Mouse (Mus musculus): ENCODE results near the gene Mettl23. TPM values are rescaled to one million over a fixed set of nuclear protein-coding genes. Genes with fewer than 3 reads are reported as not detected.

The Mettl23 gene
- 71.8 and 76.7 TPM in 2 replicates for polyA plus RNA-seq (2015; fragmentation: Nextera tagmentation; extraction: Ambion mirVana)

GRCm38 (mm10) chr11:116843261-116844233 lies at the start of gene Mettl23, which contains the start of gene Jmjd6:
Gene Mettl23 (plus strand): TSS chr11:116843278.
Gene Jmjd6 (minus strand): TSS chr11:116843449.
- peak within 1 kb of the TSS; percentile 82 for H3K4me3 ChIP-seq
- H3K4me2 ChIP-seq = peak within 1 kb of the TSS; percentile 94
- under 1% methylated on average over 72 of the region's 72 CpGs for WGBS
- H3K4me1 ChIP-seq (replicated peaks) = peaks cover 65% of the 10 kb centered on the region
- ATAC-seq (ENCODE audit: low read depth) = peak; percentile 97
- H3K9ac ChIP-seq = peak within 1 kb of the TSS; percentile 91
- H3K36me3 ChIP-seq = peaks cover 52% of the 10 kb centered on the region
- H3K27ac ChIP-seq (replicated peaks) = peak within 1 kb of the TSS; percentile 97
- H3K9me3 ChIP-seq = no peaks in the 10 kb centered on the region
- H3K27me3 ChIP-seq = no peaks in the 10 kb centered on the region

GRCm38 (mm10) chr11:116799364-116799763 lies 43.7 kb upstream of the Mettl23 start:
- Histone ChIP-seq H3K9ac (no peak overlapping the region), H3K27ac (replicated peaks) (no peak overlapping the region), H3K4me1 (replicated peaks) (no peaks in the 10 kb centered on the region), H3K4me3 (no peak overlapping the region), H3K4me2 (no peak overlapping the region), H3K36me3 (no peaks in the 10 kb centered on the region), H3K27me3 (no peaks in the 10 kb centered on the region), H3K9me3 (no peaks in the 10 kb centered on the region)
- 90% methylated on average over 5 of the region's 5 CpGs for WGBS
- ATAC-seq (ENCODE audit: low read depth) = no peak

GRCm38 (mm10) chr11:116801106-116801505 lies 42.0 kb upstream of the Mettl23 start:
- Histone ChIP-seq H3K27me3 (no peaks in the 10 kb centered on the region), H3K36me3 (no peaks in the 10 kb centered on the region), H3K4me1 (replicated peaks) (0 out of 2 replicates have a peak, but pooled peaks cover under 1% of the 10 kb centered on the region), H3K27ac (replicated peaks) (no peak overlapping the region), H3K4me3 (no peak overlapping the region), H3K9ac (no peak overlapping the region), H3K4me2 (no peak overlapping the region), H3K9me3 (no peaks in the 10 kb centered on the region)
- no peak for ATAC-seq (ENCODE audit: low read depth)
- 73% methylated on average over 5 of the region's 5 CpGs for WGBS

- peaks cover 8% of the 10 kb centered on the region; the same call in 1 of the 2 replicates for H3K4me1 ChIP-seq (replicated peaks)
- WGBS = 92% methylated on average over 5 of the region's 5 CpGs
- no peak overlapping the region for H3K27ac ChIP-seq (replicated peaks)
- no peak overlapping the region for H3K4me2 ChIP-seq
- H3K9me3 ChIP-seq = no peaks in the 10 kb centered on the region
- H3K4me3 ChIP-seq = no peak overlapping the region
- no peak overlapping the region for H3K9ac ChIP-seq
- no peaks in the 10 kb centered on the region for H3K36me3 ChIP-seq
- ATAC-seq (ENCODE audit: low read depth) = no peak
- no peaks in the 10 kb centered on the region for H3K27me3 ChIP-seq
These were observed 40.4 kb upstream of the Mettl23 start for GRCm38 (mm10) chr11:116802709-116803108.

GRCm38 (mm10) chr11:116806136-116807071 lies 36.7 kb upstream of the Mettl23 start:
- peaks cover 42% of the 10 kb centered on the region for H3K4me1 ChIP-seq (replicated peaks)
- H3K9me3 ChIP-seq = no peaks in the 10 kb centered on the region
- H3K9ac ChIP-seq = 0 out of 2 replicates have a peak overlapping the region, but pooled peaks have one; percentile 45
- 78% methylated on average over 15 of the region's 15 CpGs for WGBS
- no peaks in the 10 kb centered on the region for H3K27me3 ChIP-seq
- H3K27ac ChIP-seq (replicated peaks) = peak overlapping the region; percentile 33; the same call in 1 of the 2 replicates
- H3K4me3 ChIP-seq = no peak overlapping the region
- no peak overlapping the region for H3K4me2 ChIP-seq
- H3K36me3 ChIP-seq = no peaks in the 10 kb centered on the region
- no peak for ATAC-seq (ENCODE audit: low read depth)

- H3K9ac ChIP-seq = no peak overlapping the region
- no peak for ATAC-seq (ENCODE audit: low read depth)
- 64% methylated on average over 7 of the region's 7 CpGs for WGBS
- H3K4me3 ChIP-seq = no peak overlapping the region
- H3K4me1 ChIP-seq (replicated peaks) = peaks cover 48% of the 10 kb centered on the region
- H3K4me2 ChIP-seq = no peak overlapping the region
- no peaks in the 10 kb centered on the region for H3K9me3 ChIP-seq
- no peak overlapping the region for H3K27ac ChIP-seq (replicated peaks)
- no peaks in the 10 kb centered on the region for H3K27me3 ChIP-seq
- H3K36me3 ChIP-seq = no peaks in the 10 kb centered on the region
These were observed 36.0 kb upstream of the Mettl23 start for GRCm38 (mm10) chr11:116807116-116807515.

GRCm38 (mm10) chr11:116807526-116807925 lies 35.6 kb upstream of the Mettl23 start:
- H3K27me3 ChIP-seq = no peaks in the 10 kb centered on the region
- H3K36me3 ChIP-seq = no peaks in the 10 kb centered on the region
- no peak for ATAC-seq (ENCODE audit: low read depth)
- H3K27ac ChIP-seq (replicated peaks) = peak overlapping the region; percentile 46; the same call in 1 of the 2 replicates
- H3K4me2 ChIP-seq = no peak overlapping the region
- no peaks in the 10 kb centered on the region for H3K9me3 ChIP-seq
- peaks cover 52% of the 10 kb centered on the region for H3K4me1 ChIP-seq (replicated peaks)
- no peak overlapping the region for H3K4me3 ChIP-seq
- peak overlapping the region; percentile 50 for H3K9ac ChIP-seq
- whole genome bisulfite sequencing = 66% methylated on average over 3 of the region's 3 CpGs

- no peak for ATAC-seq (ENCODE audit: low read depth)
- Histone ChIP-seq H3K9ac (peak overlapping the region; percentile 50), H3K4me1 (replicated peaks) (peaks cover 58% of the 10 kb centered on the region), H3K27me3 (no peaks in the 10 kb centered on the region), H3K9me3 (no peaks in the 10 kb centered on the region), H3K36me3 (no peaks in the 10 kb centered on the region), H3K4me2 (no peak overlapping the region), H3K4me3 (no peak overlapping the region), H3K27ac (replicated peaks) (peak overlapping the region; percentile 46; the same call in 1 of the 2 replicates)
- WGBS = 33% methylated on average over 7 of the region's 7 CpGs
These were observed 35.0 kb upstream of the Mettl23 start for GRCm38 (mm10) chr11:116807938-116808606.

- Histone ChIP-seq H3K4me2 (no peak overlapping the region), H3K9ac (peak overlapping the region; percentile 14; the same call in 1 of the 2 replicates), H3K4me3 (no peak overlapping the region), H3K27me3 (no peaks in the 10 kb centered on the region), H3K27ac (replicated peaks) (peak overlapping the region; percentile 43), H3K36me3 (no peaks in the 10 kb centered on the region), H3K4me1 (replicated peaks) (peaks cover 66% of the 10 kb centered on the region), H3K9me3 (no peaks in the 10 kb centered on the region)
- 76% methylated on average over 11 of the region's 11 CpGs for WGBS
- ATAC-seq (ENCODE audit: low read depth) = no peak
These were observed 34.2 kb upstream of the Mettl23 start for GRCm38 (mm10) chr11:116808811-116809395.

- Histone ChIP-seq H3K9ac (peak overlapping the region; percentile 14; the same call in 1 of the 2 replicates), H3K27ac (replicated peaks) (peak overlapping the region; percentile 43; the same call in 1 of the 2 replicates), H3K36me3 (no peaks in the 10 kb centered on the region), H3K4me1 (replicated peaks) (peaks cover 72% of the 10 kb centered on the region), H3K27me3 (no peaks in the 10 kb centered on the region), H3K4me2 (no peak overlapping the region), H3K9me3 (no peaks in the 10 kb centered on the region), H3K4me3 (no peak overlapping the region)
- no peak for ATAC-seq (ENCODE audit: low read depth)
- WGBS = 86% methylated on average over 8 of the region's 8 CpGs
These were observed 33.6 kb upstream of the Mettl23 start for GRCm38 (mm10) chr11:116809520-116809919.

- 42% methylated on average over 11 of the region's 11 CpGs for WGBS
These were observed 32.5 kb upstream of the Mettl23 start for GRCm38 (mm10) chr11:116810528-116810927.

More at GRCm38 (mm10) chr11:116810528-116810927, 32.5 kb upstream of the Mettl23 start:
- peak overlapping the region; percentile 59 for H3K4me2 ChIP-seq
- H3K27me3 ChIP-seq = no peaks in the 10 kb centered on the region
- H3K4me1 ChIP-seq (replicated peaks) = peaks cover 82% of the 10 kb centered on the region
- ATAC-seq (ENCODE audit: low read depth) = peak; percentile 19
- peak overlapping the region; percentile 30; the same call in 1 of the 2 replicates for H3K4me3 ChIP-seq
- peak overlapping the region; percentile 99 for H3K27ac ChIP-seq (replicated peaks)
- peak overlapping the region; percentile 73 for H3K9ac ChIP-seq
- no peaks in the 10 kb centered on the region for H3K9me3 ChIP-seq
- H3K36me3 ChIP-seq = no peaks in the 10 kb centered on the region

Data from neural tube, embryonic 13.5 days (tissue).